Mouse (Mus musculus) adrenal gland, postnatal 25 days (tissue): ENCODE results near the gene Hip1r. TPM values are rescaled to one million over a fixed set of nuclear protein-coding genes. Genes with fewer than 3 reads are reported as not detected.

Source experiments
- DNase-seq: peaks from one replicate; pipeline ENCODE4 v3.0.0; 2021; ENCODE audit warnings: mixed read lengths
- total RNA-seq: library from RNA; stranded (reverse); gene quantifications from 2 replicates; pipeline ENCODE4 v1.2.3, GENCODE M21; 2021

Gene Hip1r
- total RNA-seq, 1 experiment from 2014 or later: 18.3 TPM

GRCm38 (mm10) chr5:123997211-123997751 lies 23.9 kb downstream of the Hip1r start:
- no peak for DNase-seq

GRCm38 (mm10) chr5:123997811-123998210 lies 24.4 kb downstream of the Hip1r start:
- no peak for DNase-seq

- DNase-seq: no peak
These were observed 24.9 kb downstream of the Hip1r start for GRCm38 (mm10) chr5:123998370-123998769.

GRCm38 (mm10) chr5:124000824-124001223 lies 27.4 kb downstream of the Hip1r start:
- peak; percentile 90 for DNase-seq

GRCm38 (mm10) chr5:124001274-124001673 lies 27.8 kb downstream of the Hip1r start:
- DNase-seq: no peak

- DNase-seq: peak; percentile 55
These were observed 29.4 kb downstream of the Hip1r start for GRCm38 (mm10) chr5:124002876-124003275.

GRCm38 (mm10) chr5:124003375-124003774 lies 29.9 kb downstream of the Hip1r start:
- DNase-seq: no peak

GRCm38 (mm10) chr5:124004356-124005150 lies 31.1 kb downstream of the Hip1r start:
- DNase-seq: peak; percentile 72

GRCm38 (mm10) chr5:124005151-124005500 lies 31.7 kb downstream of the Hip1r start:
- no peak for DNase-seq

- no peak for DNase-seq
These were observed 32.2 kb downstream of the Hip1r start for GRCm38 (mm10) chr5:124005591-124005990.

- DNase-seq: no peak
These were observed 32.9 kb downstream of the Hip1r start for GRCm38 (mm10) chr5:124006082-124006873.

GRCm38 (mm10) chr5:124006891-124007491 lies 33.6 kb downstream of the Hip1r start:
- peak; percentile 95 for DNase-seq

- no peak for DNase-seq
These were observed 36.6 kb downstream of the Hip1r start for GRCm38 (mm10) chr5:124010077-124010476.

- peak; percentile 76 for DNase-seq
These were observed 37.7 kb downstream of the Hip1r start for GRCm38 (mm10) chr5:124010910-124011655.

GRCm38 (mm10) chr5:124011927-124012326 lies 38.5 kb downstream of the Hip1r start:
- no peak for DNase-seq

- peak; percentile 79 for DNase-seq
These were observed 39.5 kb downstream of the Hip1r start for GRCm38 (mm10) chr5:124012885-124013284.

GRCm38 (mm10) chr5:124013747-124014146 lies 40.3 kb downstream of the Hip1r start:
- no peak for DNase-seq

- no peak for DNase-seq
These were observed 40.8 kb downstream of the Hip1r start for GRCm38 (mm10) chr5:124014180-124014579.

GRCm38 (mm10) chr5:124014791-124015251 lies 41.4 kb downstream of the Hip1r start:
- no peak for DNase-seq

- DNase-seq: no peak
These were observed 42.3 kb downstream of the Hip1r start for GRCm38 (mm10) chr5:124015727-124016126.

- no peak for DNase-seq
These were observed 42.9 kb downstream of the Hip1r start for GRCm38 (mm10) chr5:124016291-124016821.

GRCm38 (mm10) chr5:124017941-124018340 lies 44.5 kb downstream of the Hip1r start:
- no peak for DNase-seq
